Mouse (Mus musculus) limb, embryonic 15.5 days (tissue): ENCODE results near the gene Tlcd2. TPM values are rescaled to one million over a fixed set of nuclear protein-coding genes. Genes with fewer than 3 reads are reported as not detected.

Experiments
- ATAC-seq: fragments of 200-750 bp; cut with Nextera tagmentation; 2 replicates; pipeline ENCODE4 v1.8.0; 2017; ENCODE audit warnings: low read depth, moderate TSS enrichment; ENCODE audit not compliant: insufficient number of reproducible peaks, low FRiP score, low TSS enrichment
- H3K27ac ChIP-seq: fragments of 300-500 bp; sonication (generic); 2 replicates; pipeline ENCODE4 v1.5.1; 2015; ENCODE audit warnings: moderate library complexity, mild to moderate bottlenecking, inconsistent platforms
- H3K27me3 ChIP-seq: fragments of 300-500 bp; sonication (generic); 2 replicates; pipeline ENCODE4 v1.6.1; 2015; ENCODE audit warnings: inconsistent platforms
- H3K36me3 ChIP-seq: fragments of 300-500 bp; sonication (generic); 2 replicates; pipeline ENCODE4 v1.6.1; 2015; ENCODE audit warnings: inconsistent platforms
- H3K4me1 ChIP-seq: fragments of 300-500 bp; sonication (generic); 2 replicates; pipeline ENCODE4 v1.6.1; 2015; ENCODE audit warnings: inconsistent platforms
- H3K4me2 ChIP-seq: fragments of 300-500 bp; sonication (generic); 2 replicates; pipeline ENCODE4 v1.6.1; 2015; ENCODE audit warnings: mild to moderate bottlenecking, inconsistent platforms
- H3K4me3 ChIP-seq: fragments of 300-500 bp; sonication (generic); 2 replicates; pipeline ENCODE4 v1.5.1; 2015; ENCODE audit warnings: mild to moderate bottlenecking, inconsistent platforms
- H3K9ac ChIP-seq: fragments of 300-500 bp; sonication (generic); 2 replicates; pipeline ENCODE4 v1.6.1; 2015; ENCODE audit warnings: inconsistent platforms
- H3K9me3 ChIP-seq: fragments of 300-500 bp; sonication (generic); 2 replicates; pipeline ENCODE4 v1.6.1; 2016; ENCODE audit warnings: inconsistent platforms
- WGBS: fragments of 180-500 bp; shearing (Covaris S2); methylation state at CpG from one replicate; pipeline ENCODE4 v1.1.7; 2015; 5-methylcytosine and 5-hydroxymethylcytosine counted together
- polyA plus RNA-seq: library from polyadenylated mRNA; unstranded; fragments of >200 nt; fragmentation: Nextera tagmentation; extraction: Ambion mirVana; gene quantifications from 2 replicates; pipeline ENCODE4 v1.2.1, GENCODE M21; 2015

Tlcd2 gene
- polyA plus RNA-seq, 1 experiment from 2014 or later: 30.8 TPM

- H3K36me3 ChIP-seq: no peaks in the 10 kb centered on the region
- WGBS: 57% methylated on average over 11 of the region's 11 CpGs
- H3K4me1 ChIP-seq: peaks cover 4% of the 10 kb centered on the region; the same call in 1 of the 2 replicates
- peak; percentile 62 for ATAC-seq
- H3K9ac ChIP-seq: no peak overlapping the region
- H3K9me3 ChIP-seq: no peaks in the 10 kb centered on the region
- no peak overlapping the region for H3K4me2 ChIP-seq
- H3K27ac ChIP-seq: no peak overlapping the region
- no peak overlapping the region for H3K4me3 ChIP-seq
- H3K27me3 ChIP-seq: no peaks in the 10 kb centered on the region
Measured at GRCm38 (mm10) chr11:75431307-75431706, 30.2 kb upstream of the Tlcd2 start.

GRCm38 (mm10) chr11:75434138-75434537 is 27.4 kb upstream of the Tlcd2 start:
- H3K36me3 ChIP-seq: no peaks in the 10 kb centered on the region
- no peak overlapping the region for H3K4me2 ChIP-seq
- no peak for ATAC-seq
- WGBS: 85% methylated on average over 5 of the region's 5 CpGs
- no peak overlapping the region for H3K27ac ChIP-seq
- no peaks in the 10 kb centered on the region for H3K27me3 ChIP-seq
- H3K4me3 ChIP-seq: no peak overlapping the region
- H3K9ac ChIP-seq: no peak overlapping the region
- no peaks in the 10 kb centered on the region for H3K9me3 ChIP-seq
- peaks cover 4% of the 10 kb centered on the region; the same call in 1 of the 2 replicates for H3K4me1 ChIP-seq

GRCm38 (mm10) chr11:75438194-75438593 is 23.3 kb upstream of the Tlcd2 start:
- Histone ChIP-seq H3K4me1 (no peaks in the 10 kb centered on the region), H3K27me3 (no peaks in the 10 kb centered on the region), H3K4me2 (no peak overlapping the region), H3K9ac (no peak overlapping the region), H3K36me3 (peaks cover 10% of the 10 kb centered on the region), H3K4me3 (no peak overlapping the region), H3K9me3 (no peaks in the 10 kb centered on the region), H3K27ac (no peak overlapping the region)
- 80% methylated on average over 13 of the region's 13 CpGs for WGBS
- no peak for ATAC-seq

GRCm38 (mm10) chr11:75438804-75439203 is 22.7 kb upstream of the Tlcd2 start:
- Histone ChIP-seq H3K9ac (no peak overlapping the region), H3K27me3 (no peaks in the 10 kb centered on the region), H3K27ac (no peak overlapping the region), H3K9me3 (no peaks in the 10 kb centered on the region), H3K36me3 (peaks cover 16% of the 10 kb centered on the region), H3K4me2 (no peak overlapping the region), H3K4me1 (no peaks in the 10 kb centered on the region), H3K4me3 (no peak overlapping the region)
- 85% methylated on average over 3 of the region's 3 CpGs for WGBS
- no peak for ATAC-seq

- WGBS: 85% methylated on average over 6 of the region's 6 CpGs
Measured at GRCm38 (mm10) chr11:75439363-75439762, 22.2 kb upstream of the Tlcd2 start, which contains the start of gene Serpinf2. Serpinf2 (minus strand) TSS chr11:75439591.

GRCm38 (mm10) chr11:75439951-75440350 is 21.6 kb upstream of the Tlcd2 start:
- Histone ChIP-seq H3K9me3 (no peaks in the 10 kb centered on the region), H3K4me1 (no peaks in the 10 kb centered on the region), H3K27me3 (no peaks in the 10 kb centered on the region), H3K27ac (no peak overlapping the region), H3K36me3 (peaks cover 27% of the 10 kb centered on the region), H3K4me2 (no peak overlapping the region), H3K4me3 (no peak overlapping the region), H3K9ac (no peak overlapping the region)
- ATAC-seq: no peak
- 97% methylated on average over 3 of the region's 3 CpGs for WGBS

More at GRCm38 (mm10) chr11:75439363-75439762, 22.2 kb upstream of the Tlcd2 start, which contains the start of gene Serpinf2:
- Histone ChIP-seq H3K4me2 (no peak within 1 kb of the TSS), H3K9me3 (no peaks in the 10 kb centered on the region), H3K4me3 (no peak within 1 kb of the TSS), H3K4me1 (no peaks in the 10 kb centered on the region), H3K9ac (no peak within 1 kb of the TSS), H3K36me3 (peaks cover 22% of the 10 kb centered on the region), H3K27ac (no peak within 1 kb of the TSS), H3K27me3 (no peaks in the 10 kb centered on the region)
- no peak for ATAC-seq

GRCm38 (mm10) chr11:75441034-75441433 is 20.5 kb upstream of the Tlcd2 start:
- H3K9me3 ChIP-seq: no peaks in the 10 kb centered on the region
- H3K4me3 ChIP-seq: no peak overlapping the region
- H3K36me3 ChIP-seq: peaks cover 36% of the 10 kb centered on the region
- H3K27ac ChIP-seq: no peak overlapping the region
- H3K4me1 ChIP-seq: no peaks in the 10 kb centered on the region
- H3K4me2 ChIP-seq: no peak overlapping the region
- no peak overlapping the region for H3K9ac ChIP-seq
- WGBS: 72% methylated on average over 7 of the region's 7 CpGs
- ATAC-seq: no peak
- no peaks in the 10 kb centered on the region for H3K27me3 ChIP-seq

GRCm38 (mm10) chr11:75441601-75442000 is 19.9 kb upstream of the Tlcd2 start:
- Histone ChIP-seq H3K4me2 (no peak overlapping the region), H3K9me3 (no peaks in the 10 kb centered on the region), H3K36me3 (peaks cover 41% of the 10 kb centered on the region), H3K4me1 (no peaks in the 10 kb centered on the region), H3K27ac (no peak overlapping the region), H3K9ac (no peak overlapping the region), H3K27me3 (no peaks in the 10 kb centered on the region), H3K4me3 (no peak overlapping the region)
- no peak for ATAC-seq
- WGBS: 88% methylated on average over 16 of the region's 16 CpGs

- no peak for ATAC-seq
- Histone ChIP-seq H3K27ac (no peak overlapping the region), H3K9ac (no peak overlapping the region), H3K9me3 (no peaks in the 10 kb centered on the region), H3K4me2 (no peak overlapping the region), H3K27me3 (no peaks in the 10 kb centered on the region), H3K4me1 (no peaks in the 10 kb centered on the region), H3K36me3 (peaks cover 62% of the 10 kb centered on the region), H3K4me3 (no peak overlapping the region)
- WGBS: 53% methylated on average over 8 of the region's 8 CpGs
Measured at GRCm38 (mm10) chr11:75443711-75444110, 17.8 kb upstream of the Tlcd2 start.

GRCm38 (mm10) chr11:75448575-75448974 is 12.9 kb upstream of the Tlcd2 start:
- Histone ChIP-seq H3K9ac (no peak overlapping the region), H3K4me1 (peaks cover 18% of the 10 kb centered on the region), H3K4me2 (no peak overlapping the region), H3K4me3 (no peak overlapping the region), H3K27ac (no peak overlapping the region), H3K27me3 (no peaks in the 10 kb centered on the region), H3K36me3 (peaks cover 72% of the 10 kb centered on the region), H3K9me3 (no peaks in the 10 kb centered on the region)
- WGBS: 76% methylated on average over 3 of the region's 3 CpGs
- no peak for ATAC-seq

- ATAC-seq: no peak
- Histone ChIP-seq H3K27ac (no peak overlapping the region), H3K4me2 (no peak overlapping the region), H3K27me3 (no peaks in the 10 kb centered on the region), H3K36me3 (peaks cover 60% of the 10 kb centered on the region), H3K4me1 (peaks cover 27% of the 10 kb centered on the region), H3K9me3 (no peaks in the 10 kb centered on the region), H3K4me3 (no peak overlapping the region), H3K9ac (no peak overlapping the region)
- 69% methylated on average over 7 of the region's 7 CpGs for WGBS
Measured at GRCm38 (mm10) chr11:75449695-75450094, 11.8 kb upstream of the Tlcd2 start.

- Histone ChIP-seq H3K4me3 (no peak overlapping the region), H3K4me1 (peaks cover 35% of the 10 kb centered on the region), H3K27ac (no peak overlapping the region), H3K36me3 (peaks cover 55% of the 10 kb centered on the region), H3K4me2 (no peak overlapping the region), H3K27me3 (no peaks in the 10 kb centered on the region), H3K9ac (no peak overlapping the region), H3K9me3 (no peaks in the 10 kb centered on the region)
- WGBS: 79% methylated on average over 8 of the region's 8 CpGs
- ATAC-seq: no peak
Measured at GRCm38 (mm10) chr11:75450304-75450908, 11.1 kb upstream of the Tlcd2 start.

GRCm38 (mm10) chr11:75450936-75451335 is 10.6 kb upstream of the Tlcd2 start:
- Histone ChIP-seq H3K4me1 (peaks cover 35% of the 10 kb centered on the region), H3K4me3 (no peak overlapping the region), H3K27me3 (no peaks in the 10 kb centered on the region), H3K9me3 (no peaks in the 10 kb centered on the region), H3K4me2 (no peak overlapping the region), H3K36me3 (peaks cover 49% of the 10 kb centered on the region), H3K27ac (no peak overlapping the region), H3K9ac (no peak overlapping the region)
- WGBS: 90% methylated on average over 15 of the region's 15 CpGs
- ATAC-seq: no peak
